In the genomic region with DNA sequence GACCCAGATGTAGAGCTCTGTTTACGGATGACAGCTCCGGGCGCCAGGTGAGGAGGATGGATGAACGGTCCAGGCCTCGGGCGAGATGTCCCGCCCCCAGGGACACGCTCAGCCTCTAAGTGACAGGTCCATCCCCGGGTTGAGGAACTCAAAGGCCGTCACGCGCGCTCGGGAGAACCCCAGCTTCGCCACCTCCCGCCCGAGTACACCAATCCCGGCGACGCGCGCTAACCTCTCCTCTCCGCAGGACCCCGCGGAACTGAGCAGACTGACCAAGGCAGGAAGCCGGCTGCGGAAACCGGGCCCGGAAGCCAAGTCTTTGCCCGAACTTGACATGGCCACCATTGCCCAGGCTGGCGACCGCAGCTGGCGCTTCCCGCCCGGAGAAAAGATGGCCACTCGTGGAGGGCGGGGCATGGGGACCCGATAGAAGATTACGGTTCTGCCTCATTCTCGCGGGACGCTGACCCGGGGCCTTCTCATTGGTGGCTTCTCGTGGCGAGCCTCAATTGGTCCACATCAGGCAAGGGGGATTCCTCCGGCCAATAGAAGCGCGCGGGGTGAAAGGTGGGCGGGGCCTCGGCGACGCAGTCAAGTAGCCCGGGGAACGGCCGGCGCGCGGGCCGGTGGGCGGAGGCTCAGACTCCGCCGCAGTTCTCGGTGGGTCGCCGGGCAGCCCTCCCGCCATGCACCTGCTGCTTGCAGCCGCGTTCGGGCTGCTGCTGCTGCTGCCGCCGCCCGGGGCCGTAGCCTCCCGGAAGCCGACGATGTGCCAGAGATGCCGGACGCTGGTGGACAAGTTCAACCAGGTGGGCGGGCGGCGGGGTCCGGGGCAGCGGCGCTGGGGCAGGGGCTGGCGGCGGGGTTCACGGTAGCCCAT, we compare ENCODE assay signal across 8 mouse cellular contexts. TPM values are rescaled to one million over a fixed set of nuclear protein-coding genes. Genes with fewer than 3 reads are reported as not detected.
DNase-seq lines count a peak whose midpoint lies in the region; ATAC-seq and TF ChIP-seq lines count a peak whose summit lies in the region.

Gene Alg12 (minus strand): TSS at position 293 of the 880 bp plus-strand sequence.
Gene Creld2 (plus strand): TSS at position 621 of the 880 bp plus-strand sequence.

- H3K27ac ChIP-seq in embryonic facial prominence, embryonic 14.5 days (replicated peaks; ENCODE audit: low read depth, low read length), result peak within 1 kb of the TSS; percentile 71
- peak within 1 kb of the TSS; percentile 87 for H3K27ac ChIP-seq in heart, adult 2 months
- H3K27ac ChIP-seq in limb, embryonic 13.5 days, result peak within 1 kb of the TSS; percentile 59; the same call in 1 of the 2 replicates
- peak within 1 kb of the TSS; percentile 89 for H3K27ac ChIP-seq in midbrain, embryonic 16.5 days (ENCODE audit: low read length)

- H3K4me2 ChIP-seq in embryonic facial prominence, embryonic 14.5 days (ENCODE audit: low read depth, low read length), result peak within 1 kb of the TSS; percentile 82
- peak within 1 kb of the TSS; percentile 94 for H3K4me2 ChIP-seq in limb, embryonic 13.5 days (replicated peaks)
- peak within 1 kb of the TSS; percentile 85 for H3K4me2 ChIP-seq in midbrain, embryonic 16.5 days (ENCODE audit: low read length)

- H3K4me1 ChIP-seq in embryonic facial prominence, embryonic 14.5 days (ENCODE audit: control insufficient read depth, insufficient read depth, low read length), result peaks cover 13% of the 10 kb centered on the region
- H3K4me1 ChIP-seq in heart, adult 2 months (ENCODE audit: control insufficient read depth, insufficient read depth, low read length), result no peaks in the 10 kb centered on the region
- H3K4me1 ChIP-seq in limb, embryonic 13.5 days, result peaks cover 21% of the 10 kb centered on the region
- H3K4me1 ChIP-seq in midbrain, embryonic 16.5 days (ENCODE audit: control insufficient read depth, insufficient read depth, low read length), result peaks cover 19% of the 10 kb centered on the region

- H3K27me3 ChIP-seq in embryonic facial prominence, embryonic 14.5 days (replicated peaks; ENCODE audit: control insufficient read depth, insufficient read depth, low read length), result no peaks in the 10 kb centered on the region
- no peaks in the 10 kb centered on the region for H3K27me3 ChIP-seq in heart, adult 2 months (ENCODE audit: control insufficient read depth, insufficient read depth, low read length)
- H3K27me3 ChIP-seq in limb, embryonic 13.5 days, result no peaks in the 10 kb centered on the region
- H3K27me3 ChIP-seq in midbrain, embryonic 16.5 days (ENCODE audit: control insufficient read depth, insufficient read depth, low read depth, low read length), result no peaks in the 10 kb centered on the region

- H3K79me2 ChIP-seq in heart, adult 2 months (replicated peaks; ENCODE audit: control insufficient read depth, insufficient read depth, low read length), result no peaks in the 10 kb centered on the region

- H3K9ac ChIP-seq in embryonic facial prominence, embryonic 14.5 days (ENCODE audit: low read depth, low read length), result peak within 1 kb of the TSS; percentile 89
- H3K9ac ChIP-seq in heart, adult 2 months (ENCODE audit: low read depth, low read length), result peak within 1 kb of the TSS; percentile 98
- H3K9ac ChIP-seq in limb, embryonic 13.5 days, result peak within 1 kb of the TSS; percentile 88
- peak within 1 kb of the TSS; percentile 85 for H3K9ac ChIP-seq in midbrain, embryonic 16.5 days (ENCODE audit: low read depth, low read length)

- peak within 1 kb of the TSS; percentile 94 for H3K4me3 ChIP-seq in embryonic facial prominence, embryonic 14.5 days (ENCODE audit: low read depth, low read length)
- H3K4me3 ChIP-seq in heart, adult 2 months, result peak within 1 kb of the TSS; percentile 78
- peak within 1 kb of the TSS; percentile 86 for H3K4me3 ChIP-seq in limb, embryonic 13.5 days
- peak within 1 kb of the TSS; percentile 94 for H3K4me3 ChIP-seq in midbrain, embryonic 16.5 days (ENCODE audit: low read depth, low read length)

- under 1% methylated on average over 66 of the region's 88 CpGs for WGBS in embryonic facial prominence, embryonic 14.5 days
- under 1% methylated on average over 88 of the region's 88 CpGs for WGBS in heart, adult 2 months
- whole genome bisulfite sequencing in limb, embryonic 13.5 days, result under 1% methylated on average over 88 of the region's 88 CpGs
- WGBS in midbrain, embryonic 16.5 days, result under 1% methylated on average over 85 of the region's 88 CpGs

- H3K9me3 ChIP-seq in embryonic facial prominence, embryonic 14.5 days (ENCODE audit: control insufficient read depth, low read length), result no peaks in the 10 kb centered on the region
- H3K9me3 ChIP-seq in limb, embryonic 13.5 days, result no peaks in the 10 kb centered on the region
- no peaks in the 10 kb centered on the region for H3K9me3 ChIP-seq in midbrain, embryonic 16.5 days (replicated peaks; ENCODE audit: control insufficient read depth, low read length, poor library complexity, severe bottlenecking)

- DNase-seq in 3T3-L1 (ENCODE audit: low read depth, low spot score), result peak; percentile 99
- peak; percentile 94 to 99 for DNase-seq in adrenal gland, postnatal 4 days (ENCODE audit: low spot score in 2 of 2)
- peak; percentile 100 for DNase-seq in embryonic facial prominence, embryonic 14.5 days (ENCODE audit: low spot score)
- DNase-seq in heart, adult 2 months, result peak; percentile 99 to 100
- DNase-seq in kidney, adult 8-10 months, result peak; percentile 100
- DNase-seq in spleen, postnatal 10 days (ENCODE audit: low spot score in 2 of 2), result peak; percentile 95 to 99

- intact Hi-C loops in heart, adult 2 months (cut with DNase I), result loop anchor here (2.0 to 5.0 kb wide), 2 partner anchors 67 to 86 kb away; partner anchors contain the start of gene Zbed4

- no peak for TF ChIP-seq CTCF in heart, adult 2 months (IDR thresholded peaks at IDR 0.05)

- H3K36me3 ChIP-seq in embryonic facial prominence, embryonic 14.5 days (ENCODE audit: control insufficient read depth, insufficient read depth, low read length), result peaks cover 45% of the 10 kb centered on the region
- H3K36me3 ChIP-seq in heart, adult 2 months (ENCODE audit: control insufficient read depth, insufficient read depth, low read length), result no peaks in the 10 kb centered on the region
- peaks cover 53% of the 10 kb centered on the region for H3K36me3 ChIP-seq in limb, embryonic 13.5 days
- peaks cover 5% of the 10 kb centered on the region for H3K36me3 ChIP-seq in midbrain, embryonic 16.5 days (ENCODE audit: control insufficient read depth, insufficient read depth, low read length)

- peak; percentile 99 for ATAC-seq in embryonic facial prominence, embryonic 14.5 days (ENCODE audit: low read depth)
- ATAC-seq in limb, embryonic 13.5 days (ENCODE audit: low FRiP score, low read depth), result peak; percentile 98
- peak; percentile 99 for ATAC-seq in midbrain, embryonic 16.5 days

- peak; percentile 74 for TF ChIP-seq POLR2A in heart, adult 2 months (IDR thresholded peaks at IDR 0.05; ENCODE audit: insufficient read depth, low read depth, low read length)

- TF ChIP-seq EP300 in heart, adult 2 months (IDR thresholded peaks at IDR 0.05; ENCODE audit: insufficient read depth, low read depth, low read length), result no peak

RNA-seq across cellular contexts. Expression of gene Alg12, which starts in this region (rescaled TPM):
- 10 to 100 TPM; 15.8 to 16.6 TPM for total RNA-seq in adrenal gland, postnatal 4 days (2021)
- 11.8 and 12.2 TPM in 2 replicates for polyA plus RNA-seq in embryonic facial prominence, embryonic 14.5 days (2014; fragmentation: Nextera tagmentation; extraction: Ambion mirVana)
- total RNA-seq in heart, adult 2 months (2021), result 1 to 10 TPM; 7.2 to 8.7 TPM
- 11.0 and 17.5 TPM in 2 replicates for polyA plus RNA-seq in heart, adult 2 months (2012; rRNA removed)
- 10.2 and 11.6 TPM in 2 replicates for polyA plus RNA-seq in limb, embryonic 13.5 days (2015; fragmentation: Nextera tagmentation; extraction: Ambion mirVana)
- 7.8 and 9.4 TPM in 2 replicates for polyA plus RNA-seq in midbrain, embryonic 16.5 days (2015; fragmentation: Nextera tagmentation; extraction: Ambion mirVana)

RNA-seq across cellular contexts. Expression of gene Creld2, which starts in this region (rescaled TPM):
- 10 to 100 TPM; 28.0 to 36.1 TPM for total RNA-seq in adrenal gland, postnatal 4 days (2021)
- 76.1 and 84.5 TPM in 2 replicates for polyA plus RNA-seq in embryonic facial prominence, embryonic 14.5 days (2014; fragmentation: Nextera tagmentation; extraction: Ambion mirVana)
- total RNA-seq in heart, adult 2 months (2021), result 10 to 100 TPM; 23.6 to 24.7 TPM
- polyA plus RNA-seq in heart, adult 2 months (2012; rRNA removed), result 13.6 and 19.9 TPM in 2 replicates
- polyA plus RNA-seq in limb, embryonic 13.5 days (2015; fragmentation: Nextera tagmentation; extraction: Ambion mirVana), result 83.4 and 86.1 TPM in 2 replicates
- 60.6 and 66.4 TPM in 2 replicates for polyA plus RNA-seq in midbrain, embryonic 16.5 days (2015; fragmentation: Nextera tagmentation; extraction: Ambion mirVana)

Comparison
In these comparisons a context has a peak if more than half of its experiments do, and no peak if none do; other contexts are left out.
1. Peak in every context shown above with its lines: DNase-seq, ATAC-seq, H3K4me3 ChIP-seq and H3K27ac ChIP-seq.